Mouse (Mus musculus) heart, embryonic 15.5 days (tissue): ENCODE data around the gene Elfn1. TPM values are rescaled to one million over a fixed set of nuclear protein-coding genes. Genes with fewer than 3 reads are reported as not detected.
"Not testable (repeated sequence)": the region's sequence is repeated elsewhere in the genome, so short reads cannot be mapped to it uniquely, and the experiment has no call there.

Source experiments
- ATAC-seq: fragments of 200-750 bp; cut with Nextera tagmentation; replicated peaks from 2 replicates; pipeline ENCODE4 v1.8.0; 2017; ENCODE audit warnings: low read depth, moderate TSS enrichment; ENCODE audit not compliant: insufficient number of reproducible peaks, insufficient read depth, low FRiP score
- H3K27ac ChIP-seq: fragments of 300-500 bp; sonication (generic); 2 replicates; pipeline ENCODE4 v1.5.1; 2015; ENCODE audit warnings: mild to moderate bottlenecking, inconsistent platforms
- H3K27me3 ChIP-seq: fragments of 300-500 bp; sonication (generic); 2 replicates; pipeline ENCODE4 v1.6.1; 2015; ENCODE audit warnings: inconsistent platforms
- H3K36me3 ChIP-seq: fragments of 300-500 bp; sonication (generic); 2 replicates; pipeline ENCODE4 v1.6.1; 2015; ENCODE audit warnings: mild to moderate bottlenecking, inconsistent platforms
- H3K4me1 ChIP-seq: fragments of 300-500 bp; sonication (generic); replicated peaks from 2 replicates; pipeline ENCODE4 v1.6.1; 2015; ENCODE audit warnings: inconsistent platforms
- H3K4me2 ChIP-seq: fragments of 300-500 bp; sonication (generic); 2 replicates; pipeline ENCODE4 v1.6.1; 2015; ENCODE audit warnings: inconsistent platforms, mild to moderate bottlenecking, moderate library complexity
- H3K4me3 ChIP-seq: fragments of 300-500 bp; sonication (generic); 2 replicates; pipeline ENCODE4 v1.5.1; 2015; ENCODE audit warnings: mild to moderate bottlenecking, inconsistent platforms
- H3K9ac ChIP-seq: fragments of 300-500 bp; sonication (generic); 2 replicates; pipeline ENCODE4 v1.6.1; 2015; ENCODE audit warnings: mild to moderate bottlenecking, inconsistent platforms
- H3K9me3 ChIP-seq: fragments of 300-500 bp; sonication (generic); replicated peaks from 2 replicates; pipeline ENCODE4 v1.6.1; 2016; ENCODE audit warnings: inconsistent platforms
- WGBS: fragments of 180-500 bp; shearing (Covaris S2); methylation state at CpG from one replicate; pipeline ENCODE4 v1.1.7; 2015; ENCODE audit warnings: mixed read lengths; 5-methylcytosine and 5-hydroxymethylcytosine counted together
- polyA plus RNA-seq: library from polyadenylated mRNA; unstranded; fragments of >200 nt; fragmentation: Nextera tagmentation; extraction: Ambion mirVana; gene quantifications from 2 replicates; pipeline ENCODE4 v1.2.1, GENCODE M21; 2015

Elfn1 gene
- polyA plus RNA-seq, 1 experiment from 2014 or later = 0.10 TPM

GRCm38 (mm10) chr5:139977476-139977875 is 69.7 kb downstream of the Elfn1 start:
- no peaks in the 10 kb centered on the region for H3K4me1 ChIP-seq
- 27% methylated on average over 8 of the region's 8 CpGs for WGBS
- peaks cover 44% of the 10 kb centered on the region for H3K27me3 ChIP-seq
- H3K4me3 ChIP-seq = no peak overlapping the region
- ATAC-seq = no peak
- H3K9ac ChIP-seq = no peak overlapping the region
- no peak overlapping the region for H3K27ac ChIP-seq
- no peaks in the 10 kb centered on the region for H3K36me3 ChIP-seq
- no peak overlapping the region for H3K4me2 ChIP-seq
- H3K9me3 ChIP-seq = no peaks in the 10 kb centered on the region

- H3K4me2 ChIP-seq = no peak overlapping the region
- 4% methylated on average over 13 of the region's 13 CpGs for WGBS
- no peaks in the 10 kb centered on the region for H3K4me1 ChIP-seq
- no peak for ATAC-seq
- H3K27ac ChIP-seq = no peak overlapping the region
- H3K4me3 ChIP-seq = no peak overlapping the region
- H3K9ac ChIP-seq = no peak overlapping the region
- no peaks in the 10 kb centered on the region for H3K9me3 ChIP-seq
- no peaks in the 10 kb centered on the region for H3K36me3 ChIP-seq
- peaks cover 36% of the 10 kb centered on the region for H3K27me3 ChIP-seq
These were observed 71.0 kb downstream of the Elfn1 start for GRCm38 (mm10) chr5:139978525-139979276.

- Histone ChIP-seq H3K27ac (no peak overlapping the region), H3K9ac (no peak overlapping the region), H3K4me3 (no peak overlapping the region), H3K27me3 (peaks cover 33% of the 10 kb centered on the region), H3K4me2 (no peak overlapping the region), H3K36me3 (no peaks in the 10 kb centered on the region), H3K9me3 (no peaks in the 10 kb centered on the region), H3K4me1 (no peaks in the 10 kb centered on the region)
- 79% methylated on average over 9 of the region's 9 CpGs for WGBS
- no peak for ATAC-seq
These were observed 71.6 kb downstream of the Elfn1 start for GRCm38 (mm10) chr5:139979371-139979770.

GRCm38 (mm10) chr5:139981976-139982375 is 74.2 kb downstream of the Elfn1 start:
- 87% methylated on average over 1 of the region's 1 CpGs for WGBS
- Histone ChIP-seq H3K4me1 (no peaks in the 10 kb centered on the region), H3K9me3 (no peaks in the 10 kb centered on the region), H3K4me2 (no peak overlapping the region), H3K27me3 (peaks cover 28% of the 10 kb centered on the region), H3K27ac (no peak overlapping the region), H3K9ac (no peak overlapping the region), H3K36me3 (no peaks in the 10 kb centered on the region), H3K4me3 (no peak overlapping the region)
- ATAC-seq = no peak

- Histone ChIP-seq H3K4me3 (no peak overlapping the region), H3K4me1 (no peaks in the 10 kb centered on the region), H3K27ac (no peak overlapping the region), H3K9me3 (peaks cover 8% of the 10 kb centered on the region), H3K27me3 (peaks cover 17% of the 10 kb centered on the region), H3K4me2 (no peak overlapping the region), H3K36me3 (no peaks in the 10 kb centered on the region), H3K9ac (no peak overlapping the region)
- no peak for ATAC-seq
- 32% methylated on average over 18 of the region's 18 CpGs for WGBS
These were observed 77.5 kb downstream of the Elfn1 start for GRCm38 (mm10) chr5:139985073-139985746.

GRCm38 (mm10) chr5:139991531-139991930 is 83.8 kb downstream of the Elfn1 start:
- Histone ChIP-seq H3K9ac (no peak overlapping the region), H3K9me3 (peaks cover 10% of the 10 kb centered on the region), H3K36me3 (no peaks in the 10 kb centered on the region), H3K4me3 (no peak overlapping the region), H3K27me3 (no peaks in the 10 kb centered on the region), H3K4me2 (no peak overlapping the region), H3K4me1 (no peaks in the 10 kb centered on the region), H3K27ac (no peak overlapping the region)
- no peak for ATAC-seq
- 77% methylated on average over 3 of the region's 3 CpGs for WGBS

GRCm38 (mm10) chr5:139998321-139998720 is 90.6 kb downstream of the Elfn1 start:
- H3K36me3 ChIP-seq, H3K27me3 ChIP-seq, H3K4me1 ChIP-seq, H3K9me3 ChIP-seq, H3K4me2 ChIP-seq, H3K9ac ChIP-seq, H3K27ac ChIP-seq, H3K4me3 ChIP-seq, ATAC-seq: not testable (repeated sequence)
- 71% methylated on average over 12 of the region's 12 CpGs for WGBS

- no peak for ATAC-seq
- WGBS = 22% methylated on average over 6 of the region's 6 CpGs
- no peak overlapping the region for H3K4me3 ChIP-seq
- no peak overlapping the region for H3K27ac ChIP-seq
- H3K9me3 ChIP-seq = no peaks in the 10 kb centered on the region
- no peaks in the 10 kb centered on the region for H3K36me3 ChIP-seq
- H3K9ac ChIP-seq = no peak overlapping the region
- H3K27me3 ChIP-seq = no peaks in the 10 kb centered on the region
- no peaks in the 10 kb centered on the region for H3K4me1 ChIP-seq
- no peak overlapping the region for H3K4me2 ChIP-seq
These were observed 91.2 kb downstream of the Elfn1 start for GRCm38 (mm10) chr5:139998916-139999315.

GRCm38 (mm10) chr5:140002541-140002940 is 94.8 kb downstream of the Elfn1 start:
- H3K4me2 ChIP-seq = no peak overlapping the region
- H3K9ac ChIP-seq = no peak overlapping the region
- 61% methylated on average over 3 of the region's 3 CpGs for WGBS
- no peak for ATAC-seq
- H3K4me3 ChIP-seq = no peak overlapping the region
- no peaks in the 10 kb centered on the region for H3K36me3 ChIP-seq
- H3K27me3 ChIP-seq = no peaks in the 10 kb centered on the region
- no peak overlapping the region for H3K27ac ChIP-seq
- no peaks in the 10 kb centered on the region for H3K9me3 ChIP-seq
- no peaks in the 10 kb centered on the region for H3K4me1 ChIP-seq

GRCm38 (mm10) chr5:140006861-140007260 is 99.1 kb downstream of the Elfn1 start:
- no peaks in the 10 kb centered on the region for H3K9me3 ChIP-seq
- no peaks in the 10 kb centered on the region for H3K4me1 ChIP-seq
- H3K9ac ChIP-seq = no peak overlapping the region
- ATAC-seq = no peak
- 51% methylated on average over 8 of the region's 8 CpGs for WGBS
- no peak overlapping the region for H3K4me3 ChIP-seq
- no peak overlapping the region for H3K27ac ChIP-seq
- no peaks in the 10 kb centered on the region for H3K27me3 ChIP-seq
- no peak overlapping the region for H3K4me2 ChIP-seq
- no peaks in the 10 kb centered on the region for H3K36me3 ChIP-seq

- H3K36me3 ChIP-seq = no peaks in the 10 kb centered on the region
- H3K27me3 ChIP-seq = no peaks in the 10 kb centered on the region
- no peak overlapping the region for H3K27ac ChIP-seq
- no peak overlapping the region for H3K4me2 ChIP-seq
- peaks cover under 1% of the 10 kb centered on the region; the same call in 1 of the 2 replicates for H3K4me1 ChIP-seq
- H3K9me3 ChIP-seq = no peaks in the 10 kb centered on the region
- H3K4me3 ChIP-seq = no peak overlapping the region
- ATAC-seq = no peak
- no peak overlapping the region for H3K9ac ChIP-seq
- 47% methylated on average over 9 of the region's 9 CpGs for WGBS
These were observed 100.1 kb downstream of the Elfn1 start for GRCm38 (mm10) chr5:140007656-140008522.
